Mouse (Mus musculus) heart, postnatal 0 days (tissue): Measurements from ENCODE around the gene Selenoo. TPM values are rescaled to one million over a fixed set of nuclear protein-coding genes. Genes with fewer than 3 reads are reported as not detected.

Experiments used
- ATAC-seq: fragments of 200-750 bp; cut with Nextera tagmentation; 2 replicates; pipeline ENCODE4 v1.8.0; 2017; ENCODE audit warnings: low read depth, moderate number of reproducible peaks, moderate library complexity; ENCODE audit not compliant: insufficient read depth
- DNase-seq: peaks from one replicate; pipeline ENCODE4 v3.0.0-alpha.2; 2016; ENCODE audit warnings: low spot score
- H3K27ac ChIP-seq: fragments of 300-500 bp; sonication (generic); 2 replicates; pipeline ENCODE4 v1.5.1; 2014; ENCODE audit warnings: low read depth, mild to moderate bottlenecking
- H3K27me3 ChIP-seq: fragments of 300-500 bp; sonication (generic); 2 replicates; pipeline ENCODE4 v1.6.1; 2014; ENCODE audit warnings: low read length, mixed read lengths; ENCODE audit not compliant: control insufficient read depth, insufficient read depth
- H3K36me3 ChIP-seq: fragments of 300-500 bp; sonication (generic); replicated peaks from 2 replicates; pipeline ENCODE4 v1.6.1; 2014; ENCODE audit warnings: low read length, mixed read lengths; ENCODE audit not compliant: control insufficient read depth, insufficient read depth
- H3K4me1 ChIP-seq: fragments of 300-500 bp; sonication (generic); 2 replicates; pipeline ENCODE4 v1.6.1; 2014; ENCODE audit warnings: antibody characterized with exemption; ENCODE audit not compliant: control insufficient read depth, insufficient read depth
- H3K4me2 ChIP-seq: fragments of 300-500 bp; sonication (generic); 2 replicates; pipeline ENCODE4 v1.6.1; 2014; ENCODE audit warnings: low read depth, mild to moderate bottlenecking, low read length, moderate library complexity
- H3K4me3 ChIP-seq: fragments of 300-500 bp; sonication (generic); 2 replicates; pipeline ENCODE4 v1.5.1; 2014; ENCODE audit warnings: low read depth, low read length
- H3K9ac ChIP-seq: fragments of 300-500 bp; sonication (generic); replicated peaks from 2 replicates; pipeline ENCODE4 v1.6.1; 2014; ENCODE audit warnings: low read depth, low read length, mixed read lengths
- H3K9me3 ChIP-seq: fragments of 300-500 bp; sonication (generic); replicated peaks from 2 replicates; pipeline ENCODE4 v1.6.1; 2016; ENCODE audit warnings: low read length; ENCODE audit not compliant: control insufficient read depth
- CTCF ChIP-seq: IDR thresholded peaks from 2 replicates; pipeline ENCODE4 v1.5.1; 2016; ENCODE audit warnings: antibody characterized with exemption, control low read depth, low read depth
- EP300 ChIP-seq: IDR thresholded peaks from 2 replicates; pipeline ENCODE4 v1.6.1; 2016; ENCODE audit warnings: antibody characterized with exemption, low read depth
- WGBS: fragments of 180-500 bp; shearing (Covaris S2); extraction: QIAGEN DNeasy Blood & Tissue Kit; methylation state at CpG from one replicate; pipeline ENCODE4 v1.1.7; 2014; 5-methylcytosine and 5-hydroxymethylcytosine counted together
- polyA plus RNA-seq: library from polyadenylated mRNA; unstranded; fragments of >200 nt; fragmentation: Nextera tagmentation; extraction: Ambion mirVana; gene quantifications from 2 replicates; pipeline ENCODE4 v1.2.1, GENCODE M21; 2015
- total RNA-seq: library from RNA; depleted of rRNA; stranded (reverse); fragments of >200 nt; gene quantifications from 2 replicates; pipeline ENCODE4 v1.2.3, GENCODE M21; 2014; ENCODE audit warnings: low replicate concordance

Gene Selenoo
- total and polyA plus RNA-seq, 2 experiments from 2014 or later = 11.3 to 39.1 TPM

DNA sequence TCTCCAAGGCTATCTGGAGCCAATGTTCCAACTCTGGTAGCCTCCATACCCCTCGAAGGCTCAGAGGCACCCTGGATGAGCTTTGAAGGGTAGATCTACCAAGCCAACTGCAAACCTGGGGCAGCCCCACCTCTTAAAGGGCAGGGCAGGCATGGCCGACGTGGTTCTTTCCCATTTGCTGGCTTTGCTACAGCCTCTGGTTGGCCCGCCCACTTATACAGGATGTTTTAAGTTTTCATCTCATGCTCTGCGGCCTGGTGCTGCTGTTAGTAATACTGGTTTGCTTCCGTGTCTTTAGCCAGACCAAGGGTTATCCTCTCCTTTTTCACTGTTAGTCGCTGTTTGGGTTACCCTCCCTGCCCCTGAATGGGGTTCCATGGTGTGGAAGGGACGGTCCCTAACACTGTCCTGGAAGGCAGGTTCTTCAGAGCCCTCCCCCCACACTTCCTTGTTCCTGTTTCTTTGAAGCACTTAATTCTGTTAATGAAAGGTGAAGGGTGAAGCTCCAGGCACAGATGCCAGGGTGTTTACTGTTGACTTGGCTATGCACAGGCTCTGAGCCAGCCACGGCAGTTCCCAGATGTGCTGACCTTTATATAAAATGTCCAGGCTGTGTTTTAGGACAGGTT is 10.6 kb upstream of the Selenoo start:
- WGBS = 45% methylated on average over 9 of the region's 9 CpGs
- no peak for TF ChIP-seq EP300
- no peak for TF ChIP-seq CTCF
- peak overlapping the region; percentile 53 for H3K27ac ChIP-seq
- H3K9me3 ChIP-seq = no peaks in the 10 kb centered on the region
- peaks cover 19% of the 10 kb centered on the region for H3K36me3 ChIP-seq
- ATAC-seq (no peak), DNase-seq (no peak)
- H3K4me2 ChIP-seq = peak overlapping the region; percentile 96
- H3K4me3 ChIP-seq = peak overlapping the region; percentile 88
- H3K4me1 ChIP-seq = peaks cover 46% of the 10 kb centered on the region
- H3K9ac ChIP-seq = peak overlapping the region; percentile 86; the same call in 1 of the 2 replicates
- no peaks in the 10 kb centered on the region for H3K27me3 ChIP-seq

DNA sequence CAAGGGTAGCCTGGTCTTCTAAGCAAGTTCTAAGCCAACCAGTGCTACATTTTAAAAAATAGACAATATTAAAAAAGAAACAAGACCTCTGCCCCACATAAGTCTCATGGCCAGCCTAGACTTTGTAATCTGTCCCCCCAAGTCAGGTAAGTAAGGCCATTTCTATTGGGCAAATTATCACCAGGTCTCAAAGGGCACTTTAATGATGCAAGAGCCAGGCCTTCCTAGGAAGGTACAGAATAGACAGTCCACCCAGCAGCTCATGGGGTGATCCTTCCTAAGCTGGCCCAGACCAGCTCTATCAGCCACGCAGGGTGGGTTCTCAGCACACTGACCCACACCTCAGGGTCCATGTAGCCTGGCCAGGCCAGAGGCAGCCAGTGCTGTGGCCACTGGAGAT is 5.0 kb upstream of the Selenoo start:
- no peak overlapping the region for H3K9ac ChIP-seq
- H3K4me3 ChIP-seq = no peak overlapping the region
- H3K9me3 ChIP-seq = no peaks in the 10 kb centered on the region
- WGBS = 96% methylated on average over 1 of the region's 1 CpGs
- no peak for ATAC-seq
- no peak overlapping the region for H3K4me2 ChIP-seq
- H3K4me1 ChIP-seq = 0 out of 2 replicates have a peak, but pooled peaks cover under 1% of the 10 kb centered on the region
- no peaks in the 10 kb centered on the region for H3K27me3 ChIP-seq
- H3K36me3 ChIP-seq = peaks cover 58% of the 10 kb centered on the region
- TF ChIP-seq CTCF = no peak
- TF ChIP-seq EP300 = no peak
- no peak overlapping the region for H3K27ac ChIP-seq
- DNase-seq = no peak

GRCm38 (mm10) chr15:89084826-89085225 is 4.1 kb upstream of the Selenoo start:
- H3K27me3 ChIP-seq = no peaks in the 10 kb centered on the region
- peaks cover 4% of the 10 kb centered on the region; the same call in 1 of the 2 replicates for H3K4me1 ChIP-seq
- H3K36me3 ChIP-seq = peaks cover 58% of the 10 kb centered on the region

DNA sequence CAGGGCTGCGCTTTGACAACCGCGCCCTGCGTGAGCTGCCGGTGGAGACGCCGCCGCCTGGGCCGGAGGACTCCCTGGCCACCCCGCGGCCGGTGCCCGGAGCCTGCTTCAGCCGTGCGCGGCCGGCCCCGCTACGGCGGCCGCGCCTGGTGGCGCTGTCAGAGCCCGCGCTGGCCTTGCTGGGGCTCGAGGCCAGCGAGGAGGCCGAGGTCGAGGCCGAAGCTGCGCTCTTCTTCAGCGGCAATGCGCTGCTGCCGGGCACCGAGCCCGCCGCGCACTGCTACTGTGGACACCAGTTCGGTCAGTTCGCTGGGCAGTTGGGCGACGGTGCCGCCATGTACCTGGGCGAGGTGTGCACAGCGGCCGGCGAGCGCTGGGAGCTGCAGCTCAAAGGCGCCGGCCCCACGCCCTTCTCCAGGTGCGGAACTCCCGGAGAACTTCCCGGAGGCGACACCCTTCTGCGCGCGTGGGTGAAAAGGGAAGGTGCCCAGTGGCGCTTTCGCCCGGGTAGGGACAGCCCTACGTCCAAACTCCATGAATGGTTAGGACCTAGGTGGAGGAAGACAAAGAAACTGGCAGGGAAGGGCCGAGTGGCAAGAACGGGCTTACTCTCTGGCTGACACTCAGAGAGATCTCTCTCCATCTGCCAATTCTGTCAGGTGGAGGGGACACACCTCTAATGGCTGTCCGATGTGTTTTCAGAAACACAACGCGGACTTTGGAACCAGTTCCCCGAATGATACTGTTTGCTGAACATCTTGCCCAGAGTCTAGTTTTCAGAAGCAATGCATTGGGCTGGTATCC is 566 bp downstream of the Selenoo start:
- WGBS = 3% methylated on average over 65 of the region's 68 CpGs
- H3K4me3 ChIP-seq = peak overlapping the region; percentile 84
- DNase-seq (no peak), ATAC-seq (peak; percentile 68)
- peak overlapping the region; percentile 90 for H3K9ac ChIP-seq
- peaks cover 48% of the 10 kb centered on the region for H3K36me3 ChIP-seq
- TF ChIP-seq EP300 = no peak
- TF ChIP-seq CTCF = no peak
- H3K9me3 ChIP-seq = no peaks in the 10 kb centered on the region
- H3K27me3 ChIP-seq = no peaks in the 10 kb centered on the region
- H3K4me2 ChIP-seq = peak overlapping the region; percentile 95
- H3K27ac ChIP-seq = peak overlapping the region; percentile 86
- H3K4me1 ChIP-seq = peaks cover 10% of the 10 kb centered on the region; the same call in 1 of the 2 replicates

More at GRCm38 (mm10) chr15:89084826-89085225, 4.1 kb upstream of the Selenoo start:
- DNase-seq (no peak), ATAC-seq (no peak)
- Histone ChIP-seq H3K4me2 (no peak overlapping the region), H3K27ac (no peak overlapping the region), H3K9ac (no peak overlapping the region), H3K9me3 (no peaks in the 10 kb centered on the region), H3K4me3 (no peak overlapping the region)
- TF ChIP-seq EP300 = no peak
- no peak for TF ChIP-seq CTCF
- WGBS = 89% methylated on average over 2 of the region's 2 CpGs

DNA sequence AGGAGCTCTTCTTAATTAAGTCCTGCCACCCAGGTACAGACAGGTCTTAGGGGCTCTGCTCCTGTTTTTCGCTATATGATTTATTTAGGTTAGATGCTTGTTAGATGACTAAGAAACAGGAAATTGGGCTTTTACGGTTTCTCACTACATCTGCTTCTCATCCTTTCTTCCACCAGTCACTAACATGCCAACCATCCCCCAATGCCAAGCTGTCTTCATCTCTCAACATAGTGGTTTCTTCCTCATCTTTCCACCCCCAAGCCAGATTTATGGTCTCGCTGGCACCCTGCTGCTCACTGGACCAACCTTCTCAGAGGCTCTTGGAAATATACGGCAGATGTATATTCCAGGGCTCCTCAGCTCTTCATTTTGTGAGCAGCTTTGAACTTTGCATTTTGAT is 1.8 kb downstream of the Selenoo start:
- Histone ChIP-seq H3K9ac (no peak overlapping the region), H3K9me3 (no peaks in the 10 kb centered on the region), H3K4me2 (no peak overlapping the region), H3K27ac (no peak overlapping the region), H3K36me3 (peaks cover 48% of the 10 kb centered on the region), H3K4me3 (no peak overlapping the region), H3K4me1 (peaks cover 10% of the 10 kb centered on the region; the same call in 1 of the 2 replicates), H3K27me3 (no peaks in the 10 kb centered on the region)
- TF ChIP-seq EP300 = no peak
- no peak for DNase-seq
- no peak for ATAC-seq
- 86% methylated on average over 4 of the region's 4 CpGs for WGBS
